ENCODE assay signal across 17 mouse cellular contexts in the genomic region with DNA sequence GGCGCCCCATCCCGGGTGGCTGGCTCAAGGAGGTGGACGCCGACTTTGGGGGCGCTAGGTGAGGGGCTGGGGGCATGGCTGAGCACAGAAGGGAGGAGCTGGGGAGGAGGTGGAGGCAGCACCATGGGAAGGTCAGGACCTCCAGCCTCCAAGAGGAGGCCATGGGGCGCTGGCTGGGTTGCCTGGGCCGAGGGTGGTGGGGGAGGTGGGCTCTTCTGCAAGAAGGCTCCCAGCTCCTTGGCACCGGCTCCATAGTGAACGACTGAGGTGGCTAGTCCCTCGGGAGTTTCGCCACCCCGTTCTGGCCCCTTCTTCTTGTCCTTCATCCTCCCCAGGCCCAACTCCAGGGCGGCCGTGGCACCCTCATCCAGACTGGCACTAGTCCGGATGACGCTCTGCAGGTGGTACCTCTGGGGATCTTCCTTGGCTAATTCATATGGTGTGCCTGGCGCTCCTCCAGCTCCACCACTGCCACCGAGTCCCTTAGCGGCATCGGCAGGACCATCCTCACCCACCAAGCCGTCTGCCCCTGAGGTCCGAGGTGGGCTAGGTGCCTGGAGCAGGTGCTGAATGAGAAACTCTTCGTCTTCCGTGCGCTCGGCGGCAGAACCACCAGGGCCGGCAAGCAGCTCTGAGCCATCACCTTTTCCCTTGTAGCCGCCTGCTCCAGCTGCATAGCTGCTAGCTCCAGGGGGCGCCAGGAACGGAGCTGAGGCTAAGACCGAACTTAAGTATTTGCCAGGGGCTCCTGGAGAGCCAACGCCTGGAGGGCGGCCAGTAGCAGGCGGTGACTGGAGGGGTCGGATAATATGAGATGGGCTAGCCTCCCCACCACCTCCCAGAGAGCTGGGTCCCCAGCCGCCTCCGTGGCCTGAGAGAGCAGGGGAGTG. TPM values are rescaled to one million over a fixed set of nuclear protein-coding genes. Genes with fewer than 3 reads are reported as not detected.
DNase-seq lines count a peak whose midpoint lies in the region; TF ChIP-seq lines count a peak whose summit lies in the region.
"Had no signal": no experiment of that assay in that cellular context is flagged by ENCODE, and none has a peak within 500 bp of the region (broad histone marks: within the 10 kb centered on the region; RNA-seq: fewer than 3 reads in every experiment).

No protein-coding gene starts in this region.

- H3K36me3 ChIP-seq in E14TG2a.4 (ENCODE audit: insufficient read depth, low read length), result peaks cover 67% of the 10 kb centered on the region
- H3K36me3 ChIP-seq in embryonic facial prominence, embryonic 10.5 days (replicated peaks), result peaks cover 82% of the 10 kb centered on the region

- peak; percentile 43 for DNase-seq in cerebellum, adult 11 months
- DNase-seq in cerebellum, postnatal 36 days, result no peak
- DNase-seq in heart, adult 11 months, result peak; percentile 94
- no peak for DNase-seq in heart, postnatal 36 days
- DNase-seq in embryonic facial prominence, embryonic 10.5 days (ENCODE audit: low spot score), result no peak
- no peak for DNase-seq in layer of hippocampus, postnatal 10 days (ENCODE audit: low spot score in 2 of 2)
- DNase-seq in frontal cortex, adult 2 months (ENCODE audit: extremely low spot score in 1 of 2, low spot score in 1 of 2), result no peak
- DNase-seq: embryo, embryonic 11 days; left cerebral cortex, postnatal 4 days; liver, embryonic 13.5 days; right cerebral cortex, postnatal 14 days; thymus, postnatal 14 days had no signal

- H3K27ac ChIP-seq in embryonic facial prominence, embryonic 10.5 days (replicated peaks), result no peak overlapping the region
- H3K27ac ChIP-seq: forebrain, embryonic 12.5 days; heart, embryonic 15.5 days; liver, embryonic 13.5 days; neural tube, embryonic 13.5 days had no signal

- no peaks in the 10 kb centered on the region for H3K9me3 ChIP-seq in E14TG2a.4 (ENCODE audit: low read length)
- H3K9me3 ChIP-seq in embryonic facial prominence, embryonic 10.5 days, result no peaks in the 10 kb centered on the region
- H3K9me3 ChIP-seq: forebrain, embryonic 12.5 days; heart, embryonic 15.5 days; liver, embryonic 13.5 days; neural tube, embryonic 13.5 days had no signal

- H3K27me3 ChIP-seq in E14TG2a.4 (ENCODE audit: insufficient read depth, low read length), result no peaks in the 10 kb centered on the region
- H3K27me3 ChIP-seq in embryonic facial prominence, embryonic 10.5 days (replicated peaks; ENCODE audit: low read depth, poor library complexity, severe bottlenecking), result no peaks in the 10 kb centered on the region
- H3K27me3 ChIP-seq: forebrain, embryonic 12.5 days; heart, embryonic 15.5 days; liver, embryonic 13.5 days; neural tube, embryonic 13.5 days; Patski had no signal

- no peak for TF ChIP-seq CTCF in E14TG2a.4 (conservative IDR thresholded peaks at IDR 0.05; ENCODE audit: low read length)

- intact Hi-C loops in heart, postnatal 36 days (cut with DNase I), result no loop called here

- H3K4me1 ChIP-seq in E14TG2a.4 (replicated peaks; ENCODE audit: low read depth, low read length), result peaks cover 74% of the 10 kb centered on the region
- peaks cover 42% of the 10 kb centered on the region for H3K4me1 ChIP-seq in embryonic facial prominence, embryonic 10.5 days

- peak overlapping the region; percentile 67 for H3K4me3 ChIP-seq in E14TG2a.4 (replicated peaks; ENCODE audit: low read length)
- H3K4me3 ChIP-seq in embryonic facial prominence, embryonic 10.5 days, result peak overlapping the region; percentile 97; the same call in 1 of the 2 replicates
- H3K4me3 ChIP-seq: forebrain, embryonic 12.5 days; heart, embryonic 15.5 days; liver, embryonic 13.5 days; neural tube, embryonic 13.5 days had no signal

- WGBS in embryonic facial prominence, embryonic 10.5 days, result 93% methylated on average over 38 of the region's 38 CpGs

RNA-seq across cellular contexts. Expression of a gene that starts 4.4 kb away (rescaled TPM):
- 10 to 100 TPM; 23.4 to 29.4 TPM for total RNA-seq in heart, postnatal 36 days (2021)
- 13.4 and 14.9 TPM in 2 replicates for polyA plus RNA-seq in embryonic facial prominence, embryonic 10.5 days (2016; fragmentation: Nextera tagmentation; extraction: Ambion mirVana)
- total RNA-seq in layer of hippocampus, postnatal 10 days (2021), result 10 to 100 TPM; 69.1 to 70.3 TPM
- 20.5 and 22.4 TPM in 2 replicates for polyA plus RNA-seq in frontal cortex, adult 2 months (2012; rRNA removed)

RNA-seq across cellular contexts. Expression of a gene that starts 14.0 kb away (rescaled TPM):
- 10 to 100 TPM; 30.3 to 32.1 TPM for total RNA-seq in heart, postnatal 36 days (2021)
- polyA plus RNA-seq in embryonic facial prominence, embryonic 10.5 days (2016; fragmentation: Nextera tagmentation; extraction: Ambion mirVana), result 70.8 and 74.7 TPM in 2 replicates
- total RNA-seq in layer of hippocampus, postnatal 10 days (2021), result 10 to 100 TPM; 47.2 to 51.6 TPM
- 81.7 and 86.5 TPM in 2 replicates for polyA plus RNA-seq in frontal cortex, adult 2 months (2012; rRNA removed)

RNA-seq across cellular contexts. Expression of a gene that starts 14.2 kb away (rescaled TPM):
- 1 to 10 TPM; 7.7 to 7.9 TPM for total RNA-seq in heart, postnatal 36 days (2021)
- polyA plus RNA-seq in embryonic facial prominence, embryonic 10.5 days (2016; fragmentation: Nextera tagmentation; extraction: Ambion mirVana), result 23.3 and 24.4 TPM in 2 replicates
- 10 to 100 TPM in 1 of 2 experiments, 1 to 10 TPM in 1; 6.9 to 10.1 TPM for total RNA-seq in layer of hippocampus, postnatal 10 days (2021)
- polyA plus RNA-seq in frontal cortex, adult 2 months (2012; rRNA removed), result 15.5 and 15.6 TPM in 2 replicates

RNA-seq across cellular contexts. Expression of a gene that starts 30.5 kb away (rescaled TPM):
- total RNA-seq in heart, postnatal 36 days (2021), result 10 to 100 TPM; 45.1 to 53.3 TPM
- polyA plus RNA-seq in embryonic facial prominence, embryonic 10.5 days (2016; fragmentation: Nextera tagmentation; extraction: Ambion mirVana), result 18.8 and 20.3 TPM in 2 replicates
- 10 to 100 TPM; 12.2 to 12.3 TPM for total RNA-seq in layer of hippocampus, postnatal 10 days (2021)
- polyA plus RNA-seq in frontal cortex, adult 2 months (2012; rRNA removed), result 27.6 and 32.5 TPM in 2 replicates

RNA-seq across cellular contexts. Expression of a gene that starts 32.1 kb away (rescaled TPM):
- total RNA-seq in heart, postnatal 36 days (2021), result 10 to 100 TPM; 48.0 to 48.1 TPM
- 46.2 and 47.9 TPM in 2 replicates for polyA plus RNA-seq in embryonic facial prominence, embryonic 10.5 days (2016; fragmentation: Nextera tagmentation; extraction: Ambion mirVana)
- 100 to 1,000 TPM; 141 to 145 TPM for total RNA-seq in layer of hippocampus, postnatal 10 days (2021)
- 126 and 127 TPM in 2 replicates for polyA plus RNA-seq in frontal cortex, adult 2 months (2012; rRNA removed)

Comparison
In these comparisons a context has a peak if more than half of its experiments do, and no peak if none do; other contexts are left out.
1. DNase-seq: peak in cerebellum, adult 11 months (single experiment) and heart, adult 11 months (single experiment); none in cerebellum, postnatal 36 days (0 of 2), heart, postnatal 36 days (0 of 2), embryonic facial prominence, embryonic 10.5 days (single experiment), layer of hippocampus, postnatal 10 days (0 of 2) and frontal cortex, adult 2 months (0 of 2).